Mouse (Mus musculus) lung, postnatal 0 days (tissue): ENCODE results near the gene Cd164l2.

ENCODE experiments used
- CTCF ChIP-seq: IDR thresholded peaks from 2 replicates; pipeline ENCODE4 v1.5.1; 2016; ENCODE audit warnings: antibody characterized with exemption, mild to moderate bottlenecking
- EP300 ChIP-seq: IDR thresholded peaks from 2 replicates; pipeline ENCODE4 v1.6.1; 2016; ENCODE audit warnings: antibody characterized with exemption, mild to moderate bottlenecking, control low read depth

- TF ChIP-seq CTCF = no peak
- TF ChIP-seq EP300 = no peak
Measured at GRCm38 (mm10) chr4:133268931-133269330, 57.0 kb downstream of the Cd164l2 start.
